Mouse (Mus musculus): Measurements from ENCODE around the gene Defb21.

DNA sequence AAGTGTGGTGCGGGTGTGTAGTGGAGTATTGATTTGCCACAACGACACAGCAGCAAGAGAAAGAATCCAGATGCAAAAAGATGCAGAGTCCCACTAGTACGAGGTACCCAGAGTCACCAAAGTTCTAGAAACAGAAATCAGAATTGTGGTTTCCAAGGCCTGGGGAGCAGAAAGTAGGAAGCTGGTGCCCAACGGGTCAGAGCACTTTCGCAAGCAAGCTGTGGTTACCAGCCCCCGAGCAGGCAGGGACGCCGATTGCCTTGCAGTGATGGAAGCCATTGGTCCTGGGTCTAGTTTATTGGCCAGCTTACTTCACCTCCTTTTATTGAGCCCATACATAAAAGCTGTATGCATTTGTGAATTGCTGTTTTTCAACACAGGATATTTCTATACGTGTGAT lies 30.6 kb upstream of the Defb21 start:
- TF ChIP-seq CTCF (IDR thresholded peaks at IDR 0.05; ENCODE audit: control insufficient read depth, insufficient read depth, insufficient replicate concordance, low read depth, low read length) (no peak), POLR2A (IDR thresholded peaks at IDR 0.05; ENCODE audit: control insufficient read depth, low read depth, low read length) (no peak)

Measured in testis, adult 2 months (tissue).